Mouse (Mus musculus) heart, embryonic 13.5 days (tissue): Measurements from ENCODE around the gene Clec2i. TPM values are rescaled to one million over a fixed set of nuclear protein-coding genes. Genes with fewer than 3 reads are reported as not detected.
"Not testable (repeated sequence)": the region's sequence is repeated elsewhere in the genome, so short reads cannot be mapped to it uniquely, and the experiment has no call there.

Experiments
- ATAC-seq: fragments of 200-750 bp; cut with Nextera tagmentation; 2 replicates; pipeline ENCODE4 v1.8.0; 2017; ENCODE audit warnings: moderate TSS enrichment; ENCODE audit not compliant: insufficient number of reproducible peaks, low FRiP score, low TSS enrichment; ENCODE audit errors: extremely low read depth
- H3K27ac ChIP-seq: fragments of 300-500 bp; sonication (generic); replicated peaks from 2 replicates; pipeline ENCODE4 v1.5.1; 2015; ENCODE audit warnings: moderate library complexity, mild to moderate bottlenecking, inconsistent platforms
- H3K27me3 ChIP-seq: fragments of 300-500 bp; sonication (generic); replicated peaks from 2 replicates; pipeline ENCODE4 v1.6.1; 2015; ENCODE audit warnings: mild to moderate bottlenecking, inconsistent platforms
- H3K36me3 ChIP-seq: fragments of 300-500 bp; sonication (generic); 2 replicates; pipeline ENCODE4 v1.6.1; 2015; ENCODE audit warnings: mild to moderate bottlenecking, inconsistent platforms
- H3K4me1 ChIP-seq: fragments of 300-500 bp; sonication (generic); 2 replicates; pipeline ENCODE4 v1.6.1; 2015; ENCODE audit warnings: inconsistent platforms
- H3K4me2 ChIP-seq: fragments of 300-500 bp; sonication (generic); 2 replicates; pipeline ENCODE4 v1.6.1; 2015; ENCODE audit warnings: inconsistent platforms, mild to moderate bottlenecking, moderate library complexity
- H3K4me3 ChIP-seq: fragments of 300-500 bp; sonication (generic); 2 replicates; pipeline ENCODE4 v1.5.1; 2015; ENCODE audit warnings: moderate library complexity, mild to moderate bottlenecking, inconsistent platforms
- H3K9ac ChIP-seq: fragments of 300-500 bp; sonication (generic); 2 replicates; pipeline ENCODE4 v1.6.1; 2015; ENCODE audit warnings: inconsistent platforms, mild to moderate bottlenecking, moderate library complexity
- H3K9me3 ChIP-seq: fragments of 300-500 bp; sonication (generic); 2 replicates; pipeline ENCODE4 v1.6.1; 2016; ENCODE audit warnings: inconsistent platforms
- WGBS: fragments of 180-500 bp; shearing (Covaris S2); methylation state at CpG from one replicate; pipeline ENCODE4 v1.1.7; 2015; ENCODE audit warnings: mixed read lengths; 5-methylcytosine and 5-hydroxymethylcytosine counted together
- microRNA-seq: library from miRNA; unstranded; fragments of <30 nt; microRNA quantifications from one replicate; pipeline ENCODE4, GENCODE M21; 2016
- polyA plus RNA-seq: library from polyadenylated mRNA; unstranded; fragments of >200 nt; fragmentation: Nextera tagmentation; extraction: Ambion mirVana; gene quantifications from 2 replicates; pipeline ENCODE4 v1.2.1, GENCODE M21; 2015

The Clec2i gene
- polyA plus RNA-seq, 1 experiment from 2014 or later = not detected

DNA sequence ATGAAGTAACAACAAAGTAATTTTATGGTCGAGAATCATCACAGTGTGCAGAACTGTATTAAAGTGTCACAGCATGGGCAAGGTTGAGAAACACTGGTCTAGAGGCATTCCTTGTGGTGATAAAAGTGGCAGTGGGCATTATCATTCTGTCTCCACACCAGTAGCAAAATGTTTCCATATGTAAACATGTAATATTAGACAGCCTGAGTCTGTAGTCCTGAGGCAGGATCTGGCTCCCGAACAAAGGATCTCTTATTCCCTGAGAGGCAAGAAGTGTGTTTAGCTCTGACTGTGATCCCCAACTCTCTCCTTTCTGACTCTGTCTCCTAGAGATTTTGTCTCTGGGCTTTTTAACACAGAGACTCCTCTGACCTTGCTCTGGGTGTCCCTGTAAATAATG is 45.7 kb downstream of the Clec2i start:
- no peak for ATAC-seq
- no peaks in the 10 kb centered on the region for H3K9me3 ChIP-seq
- no peak overlapping the region for H3K27ac ChIP-seq
- no peaks in the 10 kb centered on the region for H3K4me1 ChIP-seq
- H3K9ac ChIP-seq = no peak overlapping the region
- H3K27me3 ChIP-seq = no peaks in the 10 kb centered on the region
- H3K36me3 ChIP-seq = no peaks in the 10 kb centered on the region
- no peak overlapping the region for H3K4me3 ChIP-seq
- H3K4me2 ChIP-seq = no peak overlapping the region
- WGBS = 66% methylated on average over 2 of the region's 2 CpGs

DNA sequence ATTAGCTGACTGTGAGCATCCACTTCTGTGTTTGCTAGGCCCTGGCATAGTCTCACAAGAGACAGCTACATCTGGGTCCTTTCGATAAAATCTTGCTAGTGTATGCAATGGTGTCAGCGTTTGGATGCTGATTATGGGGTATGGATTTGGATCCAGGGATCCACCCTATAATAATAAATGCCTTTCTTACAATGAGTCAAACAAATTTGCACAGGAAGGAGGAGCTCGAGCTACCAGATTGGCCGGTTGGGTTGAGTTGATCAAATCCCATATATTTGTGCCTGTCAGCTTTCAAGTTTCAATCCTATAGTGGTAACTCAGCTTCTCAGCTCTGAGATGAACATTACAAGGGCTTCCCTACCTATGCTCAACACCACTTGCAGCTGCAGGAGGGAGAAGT is 46.7 kb downstream of the Clec2i start, which contains the start of gene Clec2g:
Gene Clec2g, plus strand, starts transcription at position 301 of the 400 bp plus-strand sequence.
- not testable (repeated sequence) for ATAC-seq, H3K27me3 ChIP-seq, H3K4me3 ChIP-seq, H3K36me3 ChIP-seq, H3K27ac ChIP-seq, H3K4me2 ChIP-seq, H3K9ac ChIP-seq, H3K4me1 ChIP-seq, H3K9me3 ChIP-seq
- WGBS = 88% methylated on average over 4 of the region's 4 CpGs

DNA sequence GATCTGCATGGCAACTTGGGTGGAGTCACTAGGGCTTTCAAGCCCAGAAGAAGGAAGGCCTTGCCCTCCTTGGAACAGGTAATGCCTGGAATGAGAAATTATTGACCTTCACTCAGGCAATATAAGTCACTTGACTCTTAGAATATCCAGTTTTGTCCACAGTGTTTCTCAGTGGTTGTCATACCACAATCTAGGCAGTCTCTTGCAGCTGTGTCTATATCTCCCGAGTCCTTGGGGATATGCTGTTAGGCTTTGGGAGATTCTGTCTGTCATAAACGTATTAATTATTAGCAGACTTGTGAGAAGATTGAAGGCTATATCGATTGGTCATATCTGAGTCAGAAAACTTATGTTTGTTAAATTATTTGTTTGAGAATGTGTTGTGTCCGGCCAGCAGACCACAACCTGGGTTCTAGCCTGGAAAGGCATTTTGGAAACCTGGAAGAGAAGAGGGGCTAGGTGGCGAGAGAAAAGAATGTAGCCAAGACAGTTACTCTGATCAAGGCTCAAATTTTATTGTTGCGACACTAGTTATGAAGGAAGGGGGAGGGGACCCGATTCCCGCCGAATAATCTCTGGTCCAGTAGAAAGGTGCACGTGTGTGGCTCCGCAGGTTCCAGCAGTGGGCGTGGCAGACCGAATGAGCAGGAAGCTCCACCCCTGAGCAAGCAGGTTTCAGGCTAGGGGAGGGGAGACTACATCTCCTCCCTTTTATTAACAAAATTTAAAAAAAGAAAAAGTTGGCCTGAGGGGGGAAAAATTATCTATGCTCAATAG is 48.7 kb downstream of the Clec2i start:
- not testable (repeated sequence) for ATAC-seq, H3K9me3 ChIP-seq, H3K4me3 ChIP-seq, H3K4me1 ChIP-seq, H3K4me2 ChIP-seq, H3K9ac ChIP-seq, H3K36me3 ChIP-seq, H3K27ac ChIP-seq, H3K27me3 ChIP-seq
- WGBS = 84% methylated on average over 5 of the region's 13 CpGs

DNA sequence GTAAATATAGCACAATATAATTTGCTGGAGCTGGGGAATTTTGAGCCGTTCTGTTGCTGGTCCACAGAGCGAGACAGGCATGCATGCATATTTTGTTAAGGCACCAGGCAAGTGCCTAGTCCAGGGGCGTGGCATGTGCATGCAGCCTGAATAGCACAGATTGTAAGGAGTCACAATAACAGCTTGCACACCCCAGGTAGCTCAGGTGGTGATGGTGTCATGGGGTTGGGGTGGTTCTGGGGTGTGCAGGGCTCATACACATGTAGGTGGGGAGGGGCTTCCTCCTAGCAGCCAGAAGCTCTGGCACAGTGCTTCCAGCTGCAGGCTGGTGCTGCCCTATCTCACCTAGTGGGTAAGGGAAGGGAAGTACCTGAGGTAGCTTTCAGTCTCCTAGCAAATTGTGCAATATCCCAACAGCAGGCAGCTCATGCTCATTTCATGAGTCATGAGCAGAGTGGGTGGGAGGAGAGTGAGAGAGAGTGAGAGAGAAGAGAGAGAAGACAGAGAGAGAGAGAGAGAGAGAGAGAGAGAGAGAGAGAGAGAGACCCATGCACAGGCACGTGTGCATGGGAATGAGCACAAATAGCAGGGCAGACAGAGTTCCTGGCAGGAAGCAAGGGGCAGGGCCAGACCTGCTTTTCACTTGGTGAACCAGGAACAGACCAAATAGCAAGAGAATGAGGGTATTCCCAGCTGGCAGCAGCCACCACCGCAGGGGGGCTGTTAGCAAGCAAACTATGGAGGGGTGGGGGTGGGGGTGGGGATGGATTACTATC is 54.4 kb downstream of the Clec2i start:
- Histone ChIP-seq H3K27ac (no peak overlapping the region), H3K36me3 (no peaks in the 10 kb centered on the region), H3K9ac (no peak overlapping the region), H3K4me1 (no peaks in the 10 kb centered on the region), H3K9me3 (peaks cover 7% of the 10 kb centered on the region), H3K27me3 (no peaks in the 10 kb centered on the region), H3K4me2 (no peak overlapping the region), H3K4me3 (no peak overlapping the region)
- no peak for ATAC-seq
- 63% methylated on average over 5 of the region's 5 CpGs for WGBS

DNA sequence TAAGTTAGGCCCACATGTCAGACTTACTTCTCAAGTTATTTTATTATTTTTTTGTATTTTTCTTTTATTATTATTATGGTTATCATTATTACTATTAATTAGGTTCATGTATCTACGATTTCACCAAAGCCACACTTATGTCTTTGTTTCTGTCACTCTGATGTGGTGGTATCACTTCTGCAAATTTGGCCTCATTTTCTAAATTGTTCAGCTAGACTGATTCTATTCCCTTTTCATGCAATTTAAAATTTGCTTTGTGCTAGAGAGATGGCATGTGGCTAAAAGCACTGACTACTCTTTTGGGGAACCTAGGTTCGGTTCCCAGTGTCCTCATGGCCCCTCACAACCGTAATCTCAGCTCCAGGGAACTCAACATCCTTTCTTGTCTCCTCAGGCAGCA is 58.2 kb downstream of the Clec2i start:
- H3K9ac ChIP-seq = no peak overlapping the region
- H3K4me3 ChIP-seq = no peak overlapping the region
- no peaks in the 10 kb centered on the region for H3K27me3 ChIP-seq
- no peak for ATAC-seq
- H3K9me3 ChIP-seq = peaks cover 7% of the 10 kb centered on the region
- WGBS = 73% methylated on average over 3 of the region's 3 CpGs
- H3K4me2 ChIP-seq = no peak overlapping the region
- H3K36me3 ChIP-seq = no peaks in the 10 kb centered on the region
- no peaks in the 10 kb centered on the region for H3K4me1 ChIP-seq
- H3K27ac ChIP-seq = no peak overlapping the region

Small RNA genes within 50 kb of the gene (microRNA-seq; reads per million reads assigned to microRNA genes)
- gene Gm27336 = not detected

Other genes starting within 250 kb of the Clec2i start
- gene Clec2h, start 225.2 kb upstream of the Clec2i start, polyA plus RNA-seq = not detected in 2 replicates
- not detected in 2 replicates for gene Klrb1, start 164.5 kb upstream of the Clec2i start, polyA plus RNA-seq
- gene Klrb1c, start 98.4 kb upstream of the Clec2i start, polyA plus RNA-seq = 0.15 TPM in 1 of 2 replicates, not detected in the other
- gene Gm44511, start 61.3 kb upstream of the Clec2i start, polyA plus RNA-seq = not detected in 2 replicates
- gene Klrb1b, start 61.3 kb upstream of the Clec2i start, polyA plus RNA-seq = not detected in 2 replicates
- 0.45 and 0.60 TPM in 2 replicates for gene BC035044, start 3.5 kb downstream of the Clec2i start, polyA plus RNA-seq
- not detected in 2 replicates for gene Clec2g, start 46.8 kb downstream of the Clec2i start, polyA plus RNA-seq
- not detected in 2 replicates for gene Klrb1f, start 158.3 kb downstream of the Clec2i start, polyA plus RNA-seq
- gene Clec2e, start 213.3 kb downstream of the Clec2i start, polyA plus RNA-seq = not detected in 2 replicates